Mouse (Mus musculus) gastrocnemius, postnatal 14 days (tissue): ENCODE data around the gene Pgpep1l. TPM values are rescaled to one million over a fixed set of nuclear protein-coding genes. Genes with fewer than 3 reads are reported as not detected.
A peak's percentile ranks its signal among the peaks of the same experiment; 100 is the strongest.
"Not testable (repeated sequence)": the region's sequence is repeated elsewhere in the genome, so short reads cannot be mapped to it uniquely, and the experiment has no call there.

Experiments used
- DNase-seq: peaks from one replicate; pipeline ENCODE4 v3.0.0; 2021; ENCODE audit warnings: mixed read lengths
- intact Hi-C: fragments of 180-260 bp; cut with DNase I; formaldehyde crosslinking; loops from one replicate; pipeline ENCODE4 v1.15.1; 2025; ENCODE audit warnings: low total_unique reads
- long read RNA-seq, 2 experiments: library from polyadenylated mRNA; stranded (forward); transcript quantifications; one replicate each; pipeline ENCODE4 v2.0.0; 2021
- total RNA-seq, 2 experiments: library from RNA; stranded (reverse); gene quantifications; 2 replicates each; pipeline ENCODE4 v1.2.3; 2021

Gene Pgpep1l
- total RNA-seq: 1 to 10 TPM; 8.4 to 9.2 TPM
- long read RNA-seq, experiment 1, partial matches to known transcripts: 0 of 2 reads
- long read RNA-seq, experiment 1, other reads (novel, unspliced or antisense): 2 of 2 reads
- long read RNA-seq, experiment 2, partial matches to known transcripts: 0 of 2 reads
- long read RNA-seq, experiment 2, other reads (novel, unspliced or antisense): 2 of 2 reads

DNA sequence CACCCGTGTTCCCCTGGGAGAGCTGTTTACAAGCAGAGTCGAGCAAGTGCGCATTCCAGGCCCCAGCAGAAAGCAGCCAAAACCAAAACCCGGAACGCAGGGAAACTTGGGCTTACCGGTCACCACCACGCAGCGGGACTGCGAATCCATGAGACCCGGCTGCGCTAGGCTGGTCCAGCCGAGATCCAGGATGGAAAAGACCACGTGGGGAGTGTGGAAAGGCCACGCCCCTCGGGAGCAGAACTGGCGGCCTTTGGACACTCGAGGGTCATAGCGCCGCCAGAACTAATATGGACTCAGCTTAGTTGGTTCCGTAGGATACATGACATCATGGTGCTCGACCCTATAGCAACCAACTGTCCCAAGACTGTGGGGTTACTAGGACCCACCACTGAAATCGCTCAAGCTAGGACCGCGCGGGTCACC lies at the start of gene Pgpep1l:
TSS of gene Pgpep1l (minus strand) at position 206 of the 426 bp plus-strand sequence.
- DNase-seq: peak; percentile 71
- intact Hi-C loops: loop anchor here (5.0 kb wide), 1 partner anchor 37 kb away; no protein-coding TSS in a partner anchor

DNA sequence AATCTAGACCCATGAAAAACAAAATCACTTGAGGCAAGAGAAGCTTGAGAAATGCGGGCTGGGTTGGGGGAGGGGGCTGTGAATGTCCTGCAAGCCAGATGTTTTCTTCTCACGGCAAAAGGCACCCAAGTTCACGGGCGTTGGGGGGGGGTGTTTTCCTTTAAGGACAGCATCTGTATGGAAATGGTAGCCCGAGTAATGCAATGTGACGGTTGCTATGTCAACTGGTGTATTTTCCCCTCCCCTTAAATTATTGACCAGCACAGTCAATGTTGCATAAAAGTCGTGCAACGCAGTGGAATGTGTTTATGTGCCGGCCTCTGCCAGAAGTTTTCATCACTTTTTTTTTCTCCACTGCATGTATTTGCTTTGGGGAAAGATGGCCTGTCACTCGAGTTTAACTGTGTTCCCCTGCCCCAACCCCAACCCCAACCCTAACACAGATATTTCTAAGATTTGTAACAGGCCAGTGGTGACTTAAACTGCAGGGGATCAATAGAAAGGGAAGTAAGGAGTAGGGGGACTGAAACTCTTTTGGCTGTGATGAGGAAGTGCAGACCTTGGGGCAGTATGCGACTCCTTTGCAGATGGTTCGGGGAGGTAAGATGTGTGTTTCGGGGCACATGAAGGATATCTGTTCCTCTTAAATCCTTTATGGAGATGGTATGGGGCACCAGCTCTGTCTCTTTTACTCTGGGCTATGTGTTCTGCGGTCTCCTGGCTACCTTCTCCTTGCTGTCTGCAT lies 49.2 kb upstream of the Pgpep1l start:
- DNase-seq: no peak
- intact Hi-C loops: no loop called here

DNA sequence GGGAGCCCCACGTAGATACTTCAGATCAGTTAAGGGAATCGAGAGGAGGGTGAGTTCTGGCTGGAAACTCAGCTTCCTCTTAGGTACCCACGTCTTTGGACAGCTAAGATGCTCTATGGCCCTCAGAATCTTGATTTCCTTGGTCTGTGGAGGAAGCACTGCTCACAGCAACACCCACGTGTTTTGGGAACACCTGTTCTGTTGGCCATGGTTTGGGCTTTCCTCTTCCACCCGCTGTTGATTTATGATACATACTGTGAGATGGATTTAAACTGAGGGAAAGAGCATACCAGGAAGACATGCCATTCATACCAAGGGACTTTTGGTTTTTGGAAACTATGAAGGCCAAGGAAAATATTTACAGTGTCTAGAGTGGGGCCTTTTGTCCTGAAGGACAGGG lies 48.4 kb upstream of the Pgpep1l start:
- intact Hi-C loops: no loop called here
- DNase-seq: no peak

DNA sequence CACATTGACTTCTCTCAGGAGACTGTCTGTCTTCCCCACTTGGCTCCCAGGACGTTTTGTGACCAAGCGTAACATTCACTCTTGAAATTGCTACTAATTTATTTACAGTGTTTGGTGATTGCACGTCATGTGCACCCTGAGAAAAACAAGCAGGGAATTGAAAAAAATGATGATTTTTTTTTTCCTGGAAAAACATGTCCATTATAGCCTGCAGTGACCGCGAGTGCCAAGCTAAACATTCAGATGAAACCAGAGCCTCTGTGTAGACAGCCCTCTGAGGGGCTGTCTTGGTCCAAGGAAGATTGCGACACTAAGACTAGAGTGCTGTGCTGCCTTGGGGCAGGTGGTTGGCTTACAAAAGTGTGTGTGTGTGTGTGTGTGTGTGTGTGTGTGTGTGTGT lies 47.4 kb upstream of the Pgpep1l start:
- DNase-seq: no peak
- intact Hi-C loops: no loop called here

DNA sequence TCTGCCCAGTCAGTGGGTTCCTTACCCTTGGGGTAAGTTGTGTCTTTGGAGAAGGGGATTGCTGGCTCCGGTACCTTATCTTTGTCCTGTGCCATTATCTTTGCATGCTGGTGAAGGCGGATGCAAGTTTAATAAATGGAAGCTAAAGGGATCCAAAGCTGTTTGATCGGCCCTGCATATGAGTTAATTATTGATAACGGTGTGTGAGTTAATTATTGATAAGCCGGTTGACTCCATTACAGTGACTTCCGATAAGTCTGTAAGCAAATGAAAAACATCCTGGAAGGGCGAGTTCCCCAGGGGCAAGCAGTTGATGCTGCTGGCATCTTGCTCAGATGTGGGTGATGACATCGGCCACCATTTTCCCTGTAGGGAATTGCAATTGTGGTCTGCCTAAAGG lies 42.7 kb upstream of the Pgpep1l start:
- DNase-seq: no peak
- intact Hi-C loops: loop anchor here (10.0 kb wide), 4 partner anchors 48 to 502 kb away; no protein-coding TSS in a partner anchor

DNA sequence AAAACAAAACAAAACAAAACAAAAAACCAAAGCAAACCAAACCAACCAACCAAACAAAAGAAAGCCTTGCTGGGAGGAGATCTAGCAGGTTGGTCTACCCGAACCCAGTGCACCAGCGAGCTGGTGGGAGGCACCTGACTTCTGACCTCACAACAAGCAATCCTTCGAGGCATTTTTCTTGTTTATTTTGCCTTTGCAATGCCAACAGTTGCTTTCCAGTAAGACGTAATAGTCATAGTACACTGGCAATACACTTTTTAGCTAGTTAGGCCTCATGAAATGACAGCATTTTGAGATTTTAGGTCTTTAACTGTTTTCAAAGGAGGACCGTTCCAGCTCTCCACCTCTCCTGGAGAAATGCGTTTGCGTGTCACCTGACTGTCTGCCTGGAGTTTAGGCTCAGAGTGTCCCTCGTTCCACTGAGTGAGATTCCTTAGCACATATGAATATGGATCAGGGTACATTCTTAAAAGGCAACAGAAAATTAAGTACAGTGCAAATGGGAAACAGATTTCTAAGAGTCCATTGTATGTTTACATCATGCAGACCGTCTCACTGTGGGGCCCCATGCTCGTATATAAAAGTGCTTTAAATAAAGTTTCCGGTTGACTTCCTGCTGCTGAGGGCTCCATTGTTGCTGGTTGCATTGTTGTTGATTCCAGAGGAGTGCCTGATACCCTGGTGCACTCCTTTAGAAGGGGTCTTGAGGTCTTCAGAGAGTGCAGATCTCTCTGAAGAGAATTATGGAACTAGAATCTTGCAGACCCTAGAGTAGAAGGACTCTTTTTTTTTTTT lies 41.9 kb upstream of the Pgpep1l start:
- intact Hi-C loops: loop anchor here (10.0 kb wide), 4 partner anchors 49 to 501 kb away; no protein-coding TSS in a partner anchor
- no peak for DNase-seq

DNA sequence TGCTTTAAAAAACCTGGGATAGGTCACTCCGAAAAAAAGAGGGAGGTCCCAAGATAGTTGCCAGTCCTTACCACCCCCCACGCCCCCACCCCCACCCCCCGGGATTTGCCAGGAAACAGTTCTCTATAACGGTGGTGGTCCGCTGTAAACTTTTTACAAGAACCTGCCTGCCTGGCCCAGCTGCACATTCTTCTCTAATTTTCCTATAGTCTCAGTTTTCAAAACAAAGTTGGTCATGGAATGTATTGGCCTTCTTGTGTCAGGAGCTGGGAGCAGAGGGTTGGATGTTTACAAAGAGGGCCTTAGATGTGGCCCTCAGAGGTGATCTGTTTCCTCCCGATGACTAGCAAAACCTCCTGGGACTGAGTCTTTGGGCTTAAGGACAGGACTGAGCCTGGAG lies 39.7 kb upstream of the Pgpep1l start:
- DNase-seq: no peak
- intact Hi-C loops: loop anchor here (10.0 kb wide), 4 partner anchors 51 to 499 kb away; no protein-coding TSS in a partner anchor

DNA sequence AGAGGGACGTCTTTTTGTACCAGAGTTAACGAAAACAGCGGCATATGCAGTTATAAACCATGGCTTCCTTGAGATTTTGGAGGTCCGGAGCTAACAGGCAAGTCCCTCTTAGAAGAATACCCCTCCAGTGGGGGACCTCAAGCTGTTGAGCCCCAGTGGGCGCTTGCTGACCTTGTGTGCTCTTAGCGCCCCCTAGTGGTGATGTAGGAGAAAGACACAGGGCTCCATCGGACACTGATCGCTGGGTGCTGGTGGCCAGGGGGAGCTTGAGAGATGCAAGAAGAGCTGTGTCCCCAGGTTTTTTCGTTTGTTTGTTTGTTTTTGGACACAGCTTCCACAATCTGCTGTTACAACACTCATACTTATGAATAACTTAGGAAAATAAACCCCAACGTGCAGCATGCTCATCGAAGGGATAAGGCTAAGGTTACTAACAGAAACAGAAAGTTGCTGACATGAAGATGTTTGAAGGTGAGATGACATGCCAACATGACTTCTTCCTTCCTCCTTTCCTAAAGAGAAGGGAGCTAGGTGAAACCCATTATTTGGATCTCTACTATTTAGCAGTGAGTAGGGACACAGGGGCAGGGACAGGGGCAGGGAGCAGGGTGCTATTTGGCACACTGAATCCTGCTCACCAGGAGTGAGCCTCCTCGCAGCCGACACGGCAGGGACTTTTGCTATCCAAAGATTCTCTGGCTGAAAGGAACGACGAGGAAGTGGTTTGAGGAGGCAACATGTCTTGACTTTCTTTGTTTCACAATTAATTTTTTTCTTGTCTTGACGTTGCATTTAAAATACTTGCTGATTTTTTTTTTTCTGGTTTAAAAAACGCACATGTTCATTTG lies 38.8 kb upstream of the Pgpep1l start:
- DNase-seq: peak; percentile 69
- intact Hi-C loops: loop anchor here (10.0 kb wide), 4 partner anchors 52 to 498 kb away; no protein-coding TSS in a partner anchor

DNA sequence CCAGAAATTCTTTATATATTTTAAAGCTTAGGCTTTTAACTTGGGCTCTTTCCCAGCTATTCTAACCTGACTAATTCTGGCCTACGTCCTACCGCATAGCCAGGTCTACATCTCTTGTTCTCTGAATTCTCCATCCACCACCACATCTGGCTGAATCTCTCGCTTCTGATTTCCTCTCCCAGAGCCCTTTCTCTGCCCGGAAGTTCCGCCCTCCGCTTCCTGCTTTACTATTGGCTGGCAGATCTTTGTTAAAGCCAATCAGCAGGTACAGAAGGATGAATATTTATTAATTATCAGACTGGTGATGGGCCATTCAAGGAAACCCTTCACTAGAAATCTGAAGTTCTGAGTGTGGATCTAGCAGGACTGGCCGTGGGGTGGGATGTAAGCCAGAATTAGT lies 37.1 kb upstream of the Pgpep1l start:
- DNase-seq: no peak
- intact Hi-C loops: loop anchor here (10.0 kb wide), 4 partner anchors 54 to 496 kb away; no protein-coding TSS in a partner anchor

DNA sequence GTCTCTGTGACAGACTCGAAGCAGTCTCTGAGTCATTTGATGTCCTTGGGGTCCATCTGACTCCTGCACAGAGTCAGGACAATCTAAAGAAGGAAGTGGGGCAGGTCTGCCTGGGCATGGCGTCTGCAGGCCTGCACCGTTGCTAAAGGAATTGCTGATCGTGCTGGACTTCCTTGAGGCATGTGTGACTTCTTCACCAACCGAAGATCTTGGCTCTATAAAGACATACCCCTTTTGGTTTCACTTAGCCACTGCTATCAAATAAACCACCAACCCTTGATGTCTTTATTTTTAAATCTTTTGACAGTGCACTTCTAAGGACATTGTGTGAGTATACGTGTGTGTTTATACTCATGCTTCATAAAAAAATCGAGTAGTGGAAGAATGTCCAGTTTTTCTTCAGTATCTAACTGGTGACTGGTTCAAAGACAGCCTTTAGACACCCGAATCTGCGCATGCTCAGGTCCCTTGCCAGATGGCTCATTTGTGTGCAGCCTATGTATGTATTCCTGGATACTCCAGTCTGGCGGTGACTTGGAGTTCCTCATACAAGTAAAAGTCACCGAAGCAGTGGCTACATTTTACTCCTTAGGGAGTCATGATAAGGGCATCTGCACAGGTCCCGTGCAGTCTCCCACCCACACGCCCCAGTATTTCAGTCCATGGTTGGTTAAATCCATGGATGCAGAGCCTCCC lies 34.5 kb upstream of the Pgpep1l start:
- intact Hi-C loops: no loop called here
- DNase-seq: no peak

DNA sequence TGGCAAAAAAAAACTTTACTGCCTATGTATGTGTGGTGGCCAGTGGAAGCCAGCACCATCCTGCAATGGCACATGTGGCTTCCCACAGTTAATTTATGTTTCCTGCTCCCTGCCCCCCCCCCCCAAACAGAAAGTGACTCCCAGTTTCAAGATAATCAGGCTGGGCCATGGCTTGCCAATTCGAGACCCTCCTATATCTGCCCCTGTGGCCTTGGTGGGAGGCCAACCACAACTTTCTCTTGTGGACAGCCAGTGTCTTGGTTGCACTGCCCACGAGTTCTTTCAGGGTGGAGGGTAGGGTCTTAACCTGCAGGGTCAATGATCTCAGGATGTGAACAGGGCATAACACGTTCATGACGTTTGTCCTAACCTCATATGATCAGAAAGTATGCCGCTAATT lies 32.5 kb upstream of the Pgpep1l start:
- DNase-seq: no peak
- intact Hi-C loops: no loop called here

DNA sequence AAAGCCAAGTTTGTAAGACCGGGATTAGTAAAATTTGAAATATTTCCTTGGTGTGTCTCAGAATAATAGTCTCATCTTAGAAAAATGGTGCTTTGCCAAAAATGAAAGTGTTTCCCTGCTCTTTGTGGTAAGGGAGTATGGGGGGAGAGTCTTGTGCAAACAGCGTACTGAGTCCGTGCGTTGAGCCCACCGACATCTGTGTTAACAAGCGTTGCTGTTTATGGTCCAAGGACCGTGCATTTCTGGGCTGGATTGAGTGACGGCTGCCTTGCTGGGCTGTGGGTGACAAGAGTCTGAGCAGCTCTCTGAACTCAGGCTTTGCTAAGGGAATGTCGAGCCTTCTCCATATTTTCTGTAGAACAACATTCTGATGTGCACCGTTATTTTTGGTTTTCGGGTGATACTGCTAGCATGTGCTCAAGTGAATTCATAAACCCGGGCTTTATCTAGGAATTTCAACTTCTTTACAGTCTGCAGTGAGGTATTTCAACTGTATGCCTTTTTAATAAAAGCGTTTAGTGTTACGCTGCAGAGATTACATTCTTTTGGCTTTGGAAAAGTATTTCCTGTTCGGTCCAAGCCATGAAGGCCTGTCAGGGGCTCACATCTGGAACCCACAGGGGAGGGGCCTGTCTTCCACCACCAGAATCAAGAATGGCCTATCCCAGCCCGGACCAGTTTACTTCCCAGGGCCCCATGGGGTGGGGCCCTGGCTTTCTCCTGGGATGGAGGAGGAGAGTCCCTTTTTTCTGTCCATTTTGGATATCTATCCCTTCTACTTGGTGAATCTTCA lies 30.2 kb upstream of the Pgpep1l start:
- intact Hi-C loops: no loop called here
- no peak for DNase-seq

DNA sequence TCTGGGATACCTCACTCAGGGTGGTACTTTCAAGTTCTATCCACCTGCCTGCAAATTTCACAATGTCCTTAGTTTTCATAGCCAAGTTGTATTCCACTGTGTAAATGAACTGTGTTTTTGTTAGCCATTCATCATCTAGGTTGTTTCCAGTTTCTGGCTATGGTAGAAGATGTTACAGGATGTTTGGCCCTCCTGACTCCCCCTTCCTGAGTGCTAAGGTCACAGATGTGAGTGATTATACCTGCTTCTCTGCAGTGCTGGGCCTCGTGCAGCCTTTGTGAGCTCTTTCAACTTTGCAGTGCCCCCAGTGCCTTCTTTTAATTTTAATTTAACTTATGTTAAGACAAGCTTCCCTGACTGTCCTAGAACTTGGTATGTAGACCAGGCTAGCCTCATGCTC lies 27.6 kb upstream of the Pgpep1l start:
- DNase-seq: no peak
- intact Hi-C loops: no loop called here

DNA sequence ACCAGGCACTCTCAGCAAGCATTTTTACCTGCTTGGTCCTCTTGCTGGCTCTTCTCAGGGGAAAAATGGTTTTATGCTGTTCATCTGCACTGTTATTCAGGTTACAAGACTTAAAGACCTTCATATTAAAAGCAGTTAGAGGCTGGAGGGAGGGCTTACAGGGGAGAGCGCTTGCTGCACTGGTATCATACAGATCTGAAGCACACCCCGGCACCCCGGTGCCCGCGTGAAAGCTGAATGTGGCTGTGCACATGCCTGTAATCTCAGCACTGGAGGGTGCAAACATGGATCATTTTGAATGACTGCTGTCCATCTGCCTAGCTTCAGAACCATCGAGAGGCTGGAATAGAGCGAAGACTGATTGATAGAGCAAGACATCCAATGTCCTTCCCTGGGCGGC lies 25.0 kb upstream of the Pgpep1l start:
- intact Hi-C loops: no loop called here
- DNase-seq: no peak

DNA sequence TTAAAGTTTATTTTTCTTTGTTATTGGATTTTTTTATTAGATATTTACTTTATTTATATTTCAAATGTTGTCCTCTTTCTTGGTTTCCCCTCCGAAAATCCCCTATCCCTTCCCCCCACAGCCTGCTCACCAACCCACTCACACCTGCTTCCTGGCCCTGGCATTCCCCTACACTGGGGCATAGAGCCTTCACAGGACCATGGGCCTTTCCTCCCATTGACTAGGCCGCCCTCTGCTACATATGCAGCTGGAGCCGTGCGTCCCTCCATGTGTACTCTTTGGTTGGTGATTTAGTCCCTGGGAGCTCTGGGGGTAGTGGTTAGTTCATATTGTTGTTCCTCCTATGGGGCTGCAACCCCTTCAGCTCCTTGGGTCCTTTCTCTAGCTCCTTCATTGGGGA lies 24.0 kb upstream of the Pgpep1l start:
- intact Hi-C loops, DNase-seq: not testable (repeated sequence)

DNA sequence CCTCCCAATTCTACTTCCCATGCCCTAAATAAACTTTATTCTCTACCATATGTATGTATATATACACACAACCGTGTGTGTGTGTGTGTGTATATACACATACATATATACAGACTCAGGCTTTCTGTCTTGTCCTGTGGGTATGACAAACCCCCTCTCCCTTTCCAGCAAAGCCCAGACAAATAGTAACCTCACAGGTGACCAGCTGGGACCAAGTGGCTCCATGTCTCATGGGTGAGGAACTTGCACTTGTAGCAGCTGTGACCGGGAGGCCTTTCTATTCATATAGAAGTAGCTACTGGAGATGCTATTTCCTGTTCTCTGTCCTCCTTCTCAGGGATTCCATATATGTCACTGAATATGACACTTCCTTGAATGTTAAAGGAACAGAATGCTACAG lies 23.5 kb upstream of the Pgpep1l start:
- DNase-seq: no peak
- intact Hi-C loops: no loop called here

DNA sequence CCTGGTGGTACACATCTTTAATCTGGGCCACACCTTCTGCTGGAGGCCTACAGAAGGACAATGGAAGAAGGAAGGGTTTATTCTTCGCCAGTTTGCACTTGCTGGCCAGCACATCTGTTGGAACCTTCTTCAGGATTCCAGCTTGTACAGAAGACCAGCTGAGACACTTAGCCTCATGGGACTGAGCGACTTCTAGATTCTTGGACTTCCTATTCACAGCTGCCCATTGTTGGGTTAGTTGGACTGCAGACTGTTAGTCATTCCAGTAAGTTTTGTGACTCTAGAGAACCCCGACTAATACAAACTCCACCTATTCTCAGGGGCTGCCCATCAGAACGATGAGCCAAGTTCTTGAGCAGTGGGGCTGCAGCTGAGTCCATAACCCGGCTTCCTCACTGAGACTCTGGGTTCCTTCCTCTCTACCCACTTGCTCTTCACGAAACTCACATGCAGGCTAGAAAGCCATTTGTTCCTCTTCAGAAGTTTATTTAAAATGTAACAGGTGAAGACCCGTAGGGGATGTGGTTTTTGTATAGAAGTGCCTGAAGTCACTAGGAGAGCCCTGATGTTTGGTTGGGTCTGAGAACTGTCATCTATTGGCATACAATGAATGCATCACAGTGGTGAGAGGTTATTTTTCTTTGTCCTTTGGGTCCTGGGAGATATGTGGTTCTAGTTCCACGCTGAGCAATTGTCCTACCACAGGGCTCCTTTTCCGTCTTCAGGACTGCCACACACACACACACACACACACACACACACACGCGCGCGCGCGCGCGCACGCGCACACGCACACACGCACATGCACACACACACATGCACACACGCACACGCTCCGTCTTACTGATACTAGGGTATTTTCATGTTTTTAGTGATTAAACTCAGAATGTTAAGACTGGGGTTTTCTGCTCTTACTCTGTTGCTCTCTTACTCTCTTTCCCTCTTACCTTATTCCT lies 22.8 kb upstream of the Pgpep1l start:
- DNase-seq: no peak
- intact Hi-C loops: no loop called here
